ENCODE assay signal across 12 mouse cellular contexts in the genomic region with DNA sequence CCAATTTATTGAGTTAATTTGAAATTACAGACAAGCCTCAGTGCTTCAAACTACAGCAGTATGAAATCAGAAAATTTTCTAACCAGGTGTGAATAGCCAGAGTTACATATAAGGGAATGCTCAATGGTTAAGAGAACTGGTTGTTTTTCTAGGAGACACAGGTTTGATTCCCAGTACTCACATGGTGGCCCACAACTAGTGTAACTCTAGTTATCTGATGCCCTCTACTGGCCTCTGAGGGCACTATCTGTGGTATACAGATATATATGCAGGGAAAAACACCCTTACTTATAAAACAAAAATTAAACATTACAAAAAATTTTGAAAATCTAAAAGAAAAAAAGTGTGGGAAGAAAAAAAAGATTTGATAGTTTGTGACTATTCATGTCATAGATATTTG. TPM values are rescaled to one million over a fixed set of nuclear protein-coding genes. Genes with fewer than 3 reads are reported as not detected.
DNase-seq lines count a peak whose midpoint lies in the region; TF ChIP-seq lines count a peak whose summit lies in the region.
"Had no signal": no experiment of that assay in that cellular context is flagged by ENCODE, and none has a peak within 500 bp of the region (broad histone marks: within the 10 kb centered on the region; RNA-seq: fewer than 3 reads in every experiment).

No protein-coding gene starts in this region.

- H3K4me3 ChIP-seq in cerebellum, adult 2 months (replicated peaks; ENCODE audit: insufficient read depth, low read depth, low read length), result no peak overlapping the region
- no peak overlapping the region for H3K4me3 ChIP-seq in left cerebral cortex, adult 2 months
- no peak overlapping the region for H3K4me3 ChIP-seq in cortical plate, adult 2 months (ENCODE audit: insufficient read depth, low read length)
- H3K4me3 ChIP-seq: erythroblast, embryonic 14.5 days; neural tube, embryonic 12.5 days had no signal

- TF ChIP-seq POLR2A in cerebellum, adult 2 months (IDR thresholded peaks at IDR 0.05; ENCODE audit: borderline replicate concordance, insufficient read depth, low read length), result no peak
- no peak for TF ChIP-seq POLR2A in cortical plate, adult 2 months (IDR thresholded peaks at IDR 0.05; ENCODE audit: extremely low read depth, insufficient read depth, low read length)

- intact Hi-C loops in left cerebral cortex, adult 2 months (cut with DNase I), result no loop called here

- DNase-seq in cerebellum, adult 2 months, result no peak
- DNase-seq in cerebellum, adult 11 months, result no peak
- no peak for DNase-seq in left cerebral cortex, adult 2 months (ENCODE audit: extremely low spot score in 1 of 2, low spot score in 2 of 2)
- no peak for DNase-seq in left cerebral cortex, adult 9 months (ENCODE audit: low spot score in 2 of 2)
- DNase-seq in 416B (ENCODE audit: low read depth), result peak; percentile 52
- no peak for DNase-seq in frontal cortex, adult 2 months (ENCODE audit: extremely low spot score in 1 of 2, low spot score in 1 of 2)
- DNase-seq in kidney, postnatal 36 days, result no peak
- DNase-seq: B cell, adult 2 months; cerebellum, postnatal 10 days had no signal

- 0 out of 2 replicates have a peak, but pooled peaks have one; percentile 3 for TF ChIP-seq CTCF in cerebellum, adult 2 months (IDR thresholded peaks at IDR 0.05; ENCODE audit: borderline replicate concordance, insufficient read depth, low read depth, low read length)
- TF ChIP-seq CTCF in left cerebral cortex, adult 2 months (IDR thresholded peaks at IDR 0.05), result peak; percentile 38
- TF ChIP-seq CTCF in cortical plate, adult 2 months (IDR thresholded peaks at IDR 0.05; ENCODE audit: extremely low read depth, insufficient read depth, low read length), result 0 out of 2 replicates have a peak, but pooled peaks have one; percentile 2

- H3K4me1 ChIP-seq in cerebellum, adult 2 months (ENCODE audit: control insufficient read depth, insufficient read depth, low read length), result no peaks in the 10 kb centered on the region
- H3K4me1 ChIP-seq in cortical plate, adult 2 months (ENCODE audit: control insufficient read depth, insufficient read depth, low read length), result no peaks in the 10 kb centered on the region
- H3K4me1 ChIP-seq: neural tube, embryonic 12.5 days had no signal

- H3K27ac ChIP-seq in cerebellum, adult 2 months (ENCODE audit: insufficient read depth, low read length), result no peak overlapping the region
- no peak overlapping the region for H3K27ac ChIP-seq in left cerebral cortex, adult 2 months
- no peak overlapping the region for H3K27ac ChIP-seq in cortical plate, adult 2 months (ENCODE audit: insufficient read depth, low read length)
- H3K27ac ChIP-seq: neural tube, embryonic 12.5 days had no signal

- no peaks in the 10 kb centered on the region for H3K27me3 ChIP-seq in cerebellum, adult 2 months (ENCODE audit: control insufficient read depth, insufficient read depth, low read length)
- H3K27me3 ChIP-seq: neural tube, embryonic 12.5 days had no signal

RNA-seq across cellular contexts. Expression of a gene that starts 17.2 kb away (rescaled TPM):
- polyA plus RNA-seq in cerebellum, adult 2 months (2012; rRNA removed), result 49.0 and 57.1 TPM in 2 replicates
- total RNA-seq in left cerebral cortex, adult 2 months (2021), result 10 to 100 TPM; 54.3 to 65.6 TPM
- 47.6 and 53.6 TPM in 2 replicates for polyA plus RNA-seq in cortical plate, adult 2 months (2012; rRNA removed)
- polyA plus RNA-seq in frontal cortex, adult 2 months (2012; rRNA removed), result 38.1 and 47.1 TPM in 2 replicates

RNA-seq across cellular contexts. Expression of a gene that starts 52.8 kb away (rescaled TPM):
- 4.1 and 4.9 TPM in 2 replicates for polyA plus RNA-seq in cerebellum, adult 2 months (2012; rRNA removed)
- 1 to 10 TPM; 5.0 to 5.1 TPM for total RNA-seq in left cerebral cortex, adult 2 months (2021)
- 8.3 and 12.9 TPM in 2 replicates for polyA plus RNA-seq in cortical plate, adult 2 months (2012; rRNA removed)
- 8.7 and 10.0 TPM in 2 replicates for polyA plus RNA-seq in frontal cortex, adult 2 months (2012; rRNA removed)
- polyA plus RNA-seq: erythroblast, embryonic 14.5 days had no signal
